Mouse (Mus musculus) cerebellum, adult 2 months (tissue): ENCODE data around the gene Myt1. TPM values are rescaled to one million over a fixed set of nuclear protein-coding genes. Genes with fewer than 3 reads are reported as not detected.
A peak's percentile ranks its signal among the peaks of the same experiment; 100 is the strongest.
"Not testable (repeated sequence)": the region's sequence is repeated elsewhere in the genome, so short reads cannot be mapped to it uniquely, and the experiment has no call there.

ENCODE experiments used
- DNase-seq, 2 experiments: peaks; one replicate each; pipeline ENCODE4 v3.0.0; 2021
- H3K27ac ChIP-seq: fragments of 200-500 bp; 2 replicates; pipeline ENCODE4 v1.5.1; 2012; ENCODE audit warnings: low read length, control low read depth, inconsistent platforms; ENCODE audit not compliant: insufficient read depth
- H3K27me3 ChIP-seq: fragments of 200-500 bp; 2 replicates; pipeline ENCODE4 v1.6.1; 2012; ENCODE audit warnings: inconsistent platforms, mild to moderate bottlenecking, low read length, moderate library complexity; ENCODE audit not compliant: control insufficient read depth, insufficient read depth
- H3K4me1 ChIP-seq: fragments of 200-500 bp; 2 replicates; pipeline ENCODE4 v1.6.1; 2011; ENCODE audit warnings: low read length; ENCODE audit not compliant: control insufficient read depth, insufficient read depth
- H3K4me3 ChIP-seq: fragments of 200-500 bp; replicated peaks from 2 replicates; pipeline ENCODE3; 2011; ENCODE audit warnings: mild to moderate bottlenecking, low read depth, low read length, control low read depth; ENCODE audit not compliant: insufficient read depth
- CTCF ChIP-seq: fragments of 200-500 bp; IDR thresholded peaks from 2 replicates; pipeline ENCODE4 v1.5.1; 2011; ENCODE audit warnings: low read depth, mild to moderate bottlenecking, control low read depth, low read length, moderate library complexity, borderline replicate concordance; ENCODE audit not compliant: insufficient read depth
- POLR2A ChIP-seq: fragments of 200-500 bp; IDR thresholded peaks from 2 replicates; pipeline ENCODE4 v1.6.1; 2011; ENCODE audit warnings: low read length, control low read depth, borderline replicate concordance; ENCODE audit not compliant: insufficient read depth
- WGBS: fragments of 180-500 bp; shearing (Covaris S2); methylation state at CpG from one replicate; pipeline ENCODE4 v1.1.7; 2018; 5-methylcytosine and 5-hydroxymethylcytosine counted together
- polyA plus RNA-seq: library from polyadenylated mRNA; depleted of rRNA; stranded (reverse); fragments of >200 nt; gene quantifications from 2 replicates; pipeline ENCODE4 v1.2.3, GENCODE M21; 2012

The Myt1 gene
- polyA plus RNA-seq, 1 experiment: 44.2 TPM

GRCm38 (mm10) chr2:181789396-181789795 is 26.3 kb downstream of the Myt1 start:
- Histone ChIP-seq H3K27me3 (no peaks in the 10 kb centered on the region), H3K4me1 (peaks cover 10% of the 10 kb centered on the region; the same call in 1 of the 2 replicates), H3K4me3 (no peak overlapping the region), H3K27ac (no peak overlapping the region)
- 15% methylated on average over 6 of the region's 6 CpGs for WGBS
- TF ChIP-seq POLR2A: no peak
- TF ChIP-seq CTCF: no peak
- DNase-seq: no peak

- H3K4me3 ChIP-seq: not testable (repeated sequence)
- 54% methylated on average over 8 of the region's 8 CpGs for WGBS
- H3K4me1 ChIP-seq: peaks cover 31% of the 10 kb centered on the region
Observed at GRCm38 (mm10) chr2:181793186-181793585, 30.1 kb downstream of the Myt1 start.

GRCm38 (mm10) chr2:181795641-181796130 is 32.6 kb downstream of the Myt1 start:
- no peak overlapping the region for H3K4me3 ChIP-seq
- no peak for TF ChIP-seq POLR2A
- no peak for TF ChIP-seq CTCF
- H3K27ac ChIP-seq: peak overlapping the region; percentile 71
- peaks cover 33% of the 10 kb centered on the region for H3K4me1 ChIP-seq
- WGBS: 11% methylated on average over 3 of the region's 3 CpGs
- no peaks in the 10 kb centered on the region for H3K27me3 ChIP-seq
- peak; percentile 51 to 75 for DNase-seq

More at GRCm38 (mm10) chr2:181793186-181793585, 30.1 kb downstream of the Myt1 start:
- not testable (repeated sequence) for H3K27ac ChIP-seq, H3K27me3 ChIP-seq, DNase-seq

- Histone ChIP-seq H3K27me3 (no peaks in the 10 kb centered on the region), H3K27ac (peak overlapping the region; percentile 85), H3K4me3 (no peak overlapping the region), H3K4me1 (peaks cover 33% of the 10 kb centered on the region)
- 9% methylated on average over 8 of the region's 8 CpGs for WGBS
- peak; percentile 86 to 93 for DNase-seq
- TF ChIP-seq POLR2A: no peak
- no peak; the same call in 1 of the 2 replicates for TF ChIP-seq CTCF
Observed at GRCm38 (mm10) chr2:181797672-181798071, 34.5 kb downstream of the Myt1 start.

- DNase-seq: no peak
- Histone ChIP-seq H3K4me3 (no peak overlapping the region), H3K27me3 (no peaks in the 10 kb centered on the region), H3K27ac (no peak overlapping the region), H3K4me1 (peaks cover 4% of the 10 kb centered on the region; the same call in 1 of the 2 replicates)
- 76% methylated on average over 2 of the region's 2 CpGs for WGBS
- no peak for TF ChIP-seq POLR2A
- no peak for TF ChIP-seq CTCF
Observed at GRCm38 (mm10) chr2:181829032-181829650, 66.0 kb downstream of the Myt1 start.

- Histone ChIP-seq H3K27ac (no peak overlapping the region), H3K27me3 (no peaks in the 10 kb centered on the region), H3K4me3 (no peak overlapping the region), H3K4me1 (peaks cover 8% of the 10 kb centered on the region; the same call in 1 of the 2 replicates)
- TF ChIP-seq POLR2A (no peak), CTCF (no peak)
- 14% methylated on average over 2 of the region's 2 CpGs for WGBS
- DNase-seq: peak; percentile 43 to 81
Observed at GRCm38 (mm10) chr2:181832745-181833144, 69.6 kb downstream of the Myt1 start.

GRCm38 (mm10) chr2:181837372-181838292 is 74.5 kb downstream of the Myt1 start, which contains the start of gene Pcmtd2:
Gene Pcmtd2, plus strand, starts transcription at chr2:181837854.
- Histone ChIP-seq H3K27ac (peak within 1 kb of the TSS; percentile 79), H3K4me1 (peaks cover 6% of the 10 kb centered on the region), H3K4me3 (peak within 1 kb of the TSS; percentile 92), H3K27me3 (no peaks in the 10 kb centered on the region)
- DNase-seq: peak; percentile 93 to 94
- under 1% methylated on average over 35 of the region's 35 CpGs for WGBS
- peak; percentile 95 for TF ChIP-seq POLR2A
- no peak for TF ChIP-seq CTCF
